Mouse (Mus musculus): Measurements from ENCODE around the gene Adamts17. TPM values are rescaled to one million over a fixed set of nuclear protein-coding genes. Genes with fewer than 3 reads are reported as not detected.

Adamts17 gene
- polyA plus RNA-seq, 1 experiment from 2014 or later = not detected

- no peaks in the 10 kb centered on the region for H3K79me2 ChIP-seq (ENCODE audit: inconsistent target)
- no peaks in the 10 kb centered on the region for H3K36me3 ChIP-seq (ENCODE audit: inconsistent target)
- no peak overlapping the region for H3K27ac ChIP-seq
- no peak overlapping the region for H3K4me3 ChIP-seq (ENCODE audit: inconsistent target)
- 90% methylated on average over 10 of the region's 10 CpGs for WGBS (ENCODE audit: missing documents)
Observed at GRCm38 (mm10) chr7:66962736-66963135, 123.2 kb downstream of the Adamts17 start.

GRCm38 (mm10) chr7:66963541-66963940 lies 124.0 kb downstream of the Adamts17 start:
- Histone ChIP-seq H3K27ac (no peak overlapping the region), H3K4me3 (ENCODE audit: inconsistent target) (no peak overlapping the region), H3K36me3 (ENCODE audit: inconsistent target) (no peaks in the 10 kb centered on the region), H3K79me2 (ENCODE audit: inconsistent target) (no peaks in the 10 kb centered on the region)
- 90% methylated on average over 8 of the region's 8 CpGs for WGBS (ENCODE audit: missing documents)

DNA sequence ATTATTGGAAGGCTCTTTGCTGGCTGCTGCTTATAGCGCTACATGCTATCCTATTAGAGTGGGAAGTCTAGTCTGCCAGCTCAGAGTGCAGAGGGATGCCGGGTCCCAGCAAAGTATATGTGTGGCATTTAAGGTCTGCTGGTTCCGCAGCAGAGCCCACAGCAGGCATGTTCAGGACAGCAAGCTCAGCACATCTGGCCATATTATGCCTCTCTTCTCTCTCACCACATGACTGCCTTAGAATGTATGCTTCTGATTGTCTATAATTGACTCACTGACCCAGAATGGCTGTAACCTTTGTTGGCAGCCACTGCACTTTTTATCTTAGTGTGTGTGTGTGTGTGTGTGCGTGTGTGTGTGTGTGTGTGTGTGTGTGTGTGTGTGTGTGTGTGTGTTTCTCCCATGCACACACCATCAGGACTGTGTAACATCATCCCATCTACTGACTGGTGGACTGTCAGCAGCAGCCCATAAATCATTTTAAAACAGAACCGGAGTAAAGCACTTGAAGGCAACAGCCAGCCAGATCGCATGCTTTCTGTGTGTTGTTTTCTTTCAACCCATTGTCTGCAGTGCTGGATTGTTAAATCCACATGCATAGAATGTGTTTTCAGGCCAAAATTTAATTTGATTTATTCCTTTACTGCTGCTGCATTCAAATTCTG lies 127.1 kb downstream of the Adamts17 start:
- Histone ChIP-seq H3K79me2 (ENCODE audit: inconsistent target) (no peaks in the 10 kb centered on the region), H3K4me3 (ENCODE audit: inconsistent target) (no peak overlapping the region), H3K27ac (no peak overlapping the region), H3K36me3 (ENCODE audit: inconsistent target) (no peaks in the 10 kb centered on the region)
- 89% methylated on average over 5 of the region's 6 CpGs for WGBS (ENCODE audit: missing documents)

DNA sequence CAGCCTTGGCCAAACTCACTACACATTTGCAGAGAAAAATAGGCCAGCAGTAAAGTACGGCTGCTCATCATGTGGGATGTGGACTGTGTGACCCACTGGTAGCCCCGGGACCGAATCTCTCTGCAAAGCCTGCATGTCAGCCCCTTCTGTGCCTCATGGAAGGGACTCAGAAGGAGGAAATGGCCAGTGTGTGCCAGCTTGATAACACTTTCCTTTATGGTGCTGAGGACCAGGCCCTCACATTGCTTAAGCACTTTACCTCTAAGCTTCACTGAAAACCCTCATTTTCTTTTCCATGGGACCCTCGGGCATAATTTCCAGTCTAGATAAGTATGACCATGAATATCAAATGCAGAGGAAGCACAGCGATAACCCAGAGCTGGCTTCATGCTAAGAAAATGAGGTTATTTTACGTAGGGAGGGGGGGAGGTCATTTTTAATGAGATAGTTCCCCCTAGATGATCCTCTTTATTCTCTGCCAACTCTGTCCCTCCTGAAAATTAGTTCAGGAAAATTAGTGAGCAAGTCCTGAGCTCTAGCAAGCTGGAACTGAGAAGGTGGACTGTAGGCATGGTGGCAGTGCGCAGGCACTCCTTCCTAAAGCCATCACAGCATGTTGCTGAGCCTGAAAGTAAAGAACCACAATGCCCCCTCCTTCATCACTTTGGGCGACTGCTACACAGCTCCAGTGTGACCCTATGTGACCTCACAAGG lies 127.8 kb downstream of the Adamts17 start:
- no peak overlapping the region for H3K4me3 ChIP-seq (ENCODE audit: inconsistent target)
- H3K27ac ChIP-seq = no peak overlapping the region
- 58% methylated on average over 8 of the region's 8 CpGs for WGBS (ENCODE audit: missing documents)
- H3K36me3 ChIP-seq (ENCODE audit: inconsistent target) = no peaks in the 10 kb centered on the region
- H3K79me2 ChIP-seq (ENCODE audit: inconsistent target) = no peaks in the 10 kb centered on the region

DNA sequence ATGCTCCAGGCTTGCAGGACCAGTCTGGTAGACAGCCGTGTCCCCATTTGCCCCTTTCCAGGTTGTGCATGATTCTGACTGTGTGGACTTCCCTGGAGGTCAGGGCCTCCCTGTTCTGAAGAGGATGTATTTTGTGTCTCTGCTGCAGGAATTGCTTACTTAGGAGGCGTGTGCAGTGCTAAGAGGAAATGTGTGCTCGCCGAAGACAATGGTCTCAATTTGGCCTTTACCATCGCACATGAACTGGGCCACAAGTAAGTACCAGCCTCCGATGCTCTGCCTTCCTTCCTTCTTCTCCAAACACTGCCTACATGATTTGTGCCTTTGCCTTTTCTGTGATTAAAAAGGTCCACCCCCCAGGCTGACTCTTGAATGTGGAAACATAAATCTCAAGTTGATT lies 129.1 kb downstream of the Adamts17 start:
- H3K27ac ChIP-seq = no peak overlapping the region
- WGBS (ENCODE audit: missing documents) = 55% methylated on average over 6 of the region's 6 CpGs
- no peaks in the 10 kb centered on the region for H3K36me3 ChIP-seq (ENCODE audit: inconsistent target)
- no peaks in the 10 kb centered on the region for H3K79me2 ChIP-seq (ENCODE audit: inconsistent target)
- H3K4me3 ChIP-seq (ENCODE audit: inconsistent target) = no peak overlapping the region

DNA sequence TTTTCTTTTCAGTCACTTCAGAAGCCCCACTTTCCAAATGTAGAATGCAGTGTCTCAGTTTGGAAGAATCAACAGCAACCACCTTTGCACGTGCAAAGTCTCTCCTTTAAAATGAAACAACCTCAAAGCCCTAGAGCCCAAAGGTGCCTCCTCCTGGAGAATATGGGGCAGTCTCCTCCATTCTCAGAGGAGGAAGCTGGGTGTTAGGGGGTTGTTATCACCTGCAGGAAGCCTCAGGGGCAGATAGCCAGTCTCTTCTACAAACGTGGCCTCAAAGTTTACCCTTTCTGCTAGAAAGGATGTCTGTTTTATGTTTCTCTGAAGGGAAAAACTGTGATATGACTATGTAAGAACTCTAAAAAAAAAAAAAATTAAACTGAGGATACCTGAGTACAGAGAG lies 129.7 kb downstream of the Adamts17 start:
- Histone ChIP-seq H3K4me3 (ENCODE audit: inconsistent target) (no peak overlapping the region), H3K27ac (no peak overlapping the region), H3K79me2 (ENCODE audit: inconsistent target) (no peaks in the 10 kb centered on the region), H3K36me3 (ENCODE audit: inconsistent target) (no peaks in the 10 kb centered on the region)
- WGBS (ENCODE audit: missing documents) = 6% methylated on average over 2 of the region's 2 CpGs

DNA sequence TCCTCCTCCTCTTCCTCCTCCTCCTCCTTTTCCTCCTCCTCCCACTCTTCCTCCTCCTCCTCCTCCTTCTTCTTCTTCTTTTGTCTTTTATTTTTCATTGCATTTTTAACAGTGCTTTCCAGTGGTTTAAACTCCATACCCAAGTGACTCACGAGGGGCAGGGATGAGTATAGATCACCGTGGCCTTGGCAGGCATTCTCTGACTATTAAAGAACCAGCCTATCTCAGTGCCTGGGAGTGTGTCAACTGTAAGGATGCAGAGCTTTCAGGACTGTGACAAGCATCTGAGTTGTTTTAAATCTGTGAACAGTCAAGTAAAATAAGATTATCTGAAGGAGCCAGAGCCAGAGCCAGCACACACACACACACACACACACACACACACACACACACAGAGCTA lies 130.7 kb downstream of the Adamts17 start:
- 93% methylated on average over 2 of the region's 2 CpGs for WGBS (ENCODE audit: missing documents)
- Histone ChIP-seq H3K79me2 (ENCODE audit: inconsistent target) (no peaks in the 10 kb centered on the region), H3K36me3 (ENCODE audit: inconsistent target) (no peaks in the 10 kb centered on the region), H3K27ac (no peak overlapping the region), H3K4me3 (ENCODE audit: inconsistent target) (no peak overlapping the region)

GRCm38 (mm10) chr7:66970974-66971373 lies 131.4 kb downstream of the Adamts17 start:
- no peak overlapping the region for H3K27ac ChIP-seq
- H3K36me3 ChIP-seq (ENCODE audit: inconsistent target) = no peaks in the 10 kb centered on the region
- no peaks in the 10 kb centered on the region for H3K79me2 ChIP-seq (ENCODE audit: inconsistent target)
- WGBS (ENCODE audit: missing documents) = 83% methylated on average over 2 of the region's 2 CpGs
- no peak overlapping the region for H3K4me3 ChIP-seq (ENCODE audit: inconsistent target)

- WGBS (ENCODE audit: missing documents) = 77% methylated on average over 10 of the region's 10 CpGs
- Histone ChIP-seq H3K4me3 (ENCODE audit: inconsistent target) (no peak overlapping the region), H3K27ac (no peak overlapping the region), H3K79me2 (ENCODE audit: inconsistent target) (no peaks in the 10 kb centered on the region), H3K36me3 (ENCODE audit: inconsistent target) (no peaks in the 10 kb centered on the region)
Observed at GRCm38 (mm10) chr7:66974859-66975258, 135.3 kb downstream of the Adamts17 start.

- Histone ChIP-seq H3K79me2 (ENCODE audit: inconsistent target) (no peaks in the 10 kb centered on the region), H3K4me3 (ENCODE audit: inconsistent target) (no peak overlapping the region), H3K27ac (no peak overlapping the region), H3K36me3 (ENCODE audit: inconsistent target) (no peaks in the 10 kb centered on the region)
- WGBS (ENCODE audit: missing documents) = 90% methylated on average over 9 of the region's 9 CpGs
Observed at GRCm38 (mm10) chr7:66976371-66976770, 136.8 kb downstream of the Adamts17 start.

DNA sequence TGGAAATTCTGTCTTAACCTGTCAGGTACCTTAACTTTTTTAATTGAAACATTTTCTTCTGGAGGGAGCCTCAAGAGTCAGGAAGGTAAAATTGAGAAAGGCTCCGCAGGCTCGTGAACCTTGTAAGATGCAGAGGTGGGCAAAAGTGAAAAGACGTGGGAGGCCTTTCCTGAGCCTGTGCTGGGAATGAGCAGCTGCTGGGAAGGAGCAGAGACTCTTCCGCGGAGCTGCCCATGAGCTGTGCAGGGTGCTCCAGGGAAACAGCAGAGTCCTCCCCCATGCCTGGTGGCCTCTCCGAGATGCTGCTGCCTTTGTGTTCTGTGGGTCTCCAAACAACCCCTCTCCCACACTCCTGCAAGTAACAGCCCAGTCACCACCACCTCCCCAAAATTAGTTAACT lies 142.1 kb downstream of the Adamts17 start:
- Histone ChIP-seq H3K36me3 (ENCODE audit: inconsistent target) (no peaks in the 10 kb centered on the region), H3K27ac (no peak overlapping the region), H3K79me2 (ENCODE audit: inconsistent target) (no peaks in the 10 kb centered on the region), H3K4me3 (ENCODE audit: inconsistent target) (no peak overlapping the region)
- 90% methylated on average over 6 of the region's 6 CpGs for WGBS (ENCODE audit: missing documents)

- H3K79me2 ChIP-seq (ENCODE audit: inconsistent target) = no peaks in the 10 kb centered on the region
- H3K27ac ChIP-seq = no peak overlapping the region
- H3K4me3 ChIP-seq (ENCODE audit: inconsistent target) = no peak overlapping the region
- 16% methylated on average over 5 of the region's 5 CpGs for WGBS (ENCODE audit: missing documents)
- no peaks in the 10 kb centered on the region for H3K36me3 ChIP-seq (ENCODE audit: inconsistent target)
Observed at GRCm38 (mm10) chr7:66982084-66982483, 142.5 kb downstream of the Adamts17 start.

- no peaks in the 10 kb centered on the region for H3K79me2 ChIP-seq (ENCODE audit: inconsistent target)
- no peak overlapping the region for H3K27ac ChIP-seq
- 92% methylated on average over 4 of the region's 4 CpGs for WGBS (ENCODE audit: missing documents)
- no peaks in the 10 kb centered on the region for H3K36me3 ChIP-seq (ENCODE audit: inconsistent target)
- H3K4me3 ChIP-seq (ENCODE audit: inconsistent target) = no peak overlapping the region
Observed at GRCm38 (mm10) chr7:66987671-66988070, 148.1 kb downstream of the Adamts17 start.

DNA sequence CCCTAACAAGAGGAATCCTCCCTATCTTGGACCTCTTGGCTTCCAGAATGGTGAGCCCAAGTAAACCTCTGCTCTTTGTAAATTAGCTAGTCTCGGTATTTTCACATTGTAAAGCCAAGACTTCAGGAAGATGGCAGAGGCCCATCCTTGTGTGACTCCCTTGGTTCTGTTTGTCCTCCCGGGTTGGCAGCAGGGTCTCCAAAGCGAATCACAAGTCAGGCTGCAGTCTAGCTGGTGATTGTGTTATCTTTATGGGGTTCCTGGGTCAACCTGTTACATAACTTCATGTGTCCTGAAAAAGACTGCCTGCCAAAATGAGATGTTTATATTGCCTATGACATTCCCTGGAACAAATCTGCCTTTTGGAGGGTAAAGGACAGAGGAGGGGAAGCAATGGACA lies 148.9 kb downstream of the Adamts17 start:
- Histone ChIP-seq H3K36me3 (ENCODE audit: inconsistent target) (no peaks in the 10 kb centered on the region), H3K4me3 (ENCODE audit: inconsistent target) (no peak overlapping the region), H3K27ac (no peak overlapping the region), H3K79me2 (ENCODE audit: inconsistent target) (no peaks in the 10 kb centered on the region)
- 95% methylated on average over 3 of the region's 3 CpGs for WGBS (ENCODE audit: missing documents)

- WGBS (ENCODE audit: missing documents) = 100% methylated on average over 3 of the region's 3 CpGs
- Histone ChIP-seq H3K79me2 (ENCODE audit: inconsistent target) (no peaks in the 10 kb centered on the region), H3K4me3 (ENCODE audit: inconsistent target) (no peak overlapping the region), H3K27ac (no peak overlapping the region), H3K36me3 (ENCODE audit: inconsistent target) (no peaks in the 10 kb centered on the region)
Observed at GRCm38 (mm10) chr7:66989357-66990045, 150.0 kb downstream of the Adamts17 start.

Data from macrophage (primary cell).